In genomic region chr12:78749378-78749801, GRCm38 (mm10) we compare ENCODE assay signal across 8 mouse cellular contexts. TPM values are rescaled to one million over a fixed set of nuclear protein-coding genes. Genes with fewer than 3 reads are reported as not detected.
A peak's percentile ranks its signal among the peaks of the same experiment; 100 is the strongest.
DNase-seq lines count a peak whose midpoint lies in the region; ATAC-seq and TF ChIP-seq lines count a peak whose summit lies in the region.

No protein-coding gene starts in this region.

- no peak for ATAC-seq in heart, embryonic 12.5 days (ENCODE audit: insufficient number of reproducible peaks, low FRiP score)
- ATAC-seq in liver, embryonic 11.5 days (replicated peaks; ENCODE audit: low FRiP score), result peak; percentile 34; the same call in 1 of the 2 replicates

- H3K27me3 ChIP-seq in MEL (ENCODE audit: control insufficient read depth in 1 of 2, insufficient read depth in 2 of 2, low read length in 2 of 2), result no peaks in the 10 kb centered on the region
- peaks cover 2% of the 10 kb centered on the region for H3K27me3 ChIP-seq in erythroblast, embryonic 14.5 days (ENCODE audit: control insufficient read depth)
- H3K27me3 ChIP-seq in heart, embryonic 12.5 days (replicated peaks), result 0 out of 2 replicates have a peak, but pooled peaks cover 3% of the 10 kb centered on the region
- no peaks in the 10 kb centered on the region for H3K27me3 ChIP-seq in liver, embryonic 11.5 days (replicated peaks; ENCODE audit: control insufficient read depth, insufficient read depth, low read length)

- TF ChIP-seq RAD21 in MEL (IDR thresholded peaks at IDR 0.05; ENCODE audit: low read depth, low read length), result no peak

- no peaks in the 10 kb centered on the region for H3K9me3 ChIP-seq in MEL (replicated peaks; ENCODE audit: insufficient read depth, low read length)
- no peaks in the 10 kb centered on the region for H3K9me3 ChIP-seq in erythroblast, embryonic 14.5 days (ENCODE audit: control insufficient read depth, low read length)
- no peaks in the 10 kb centered on the region for H3K9me3 ChIP-seq in heart, embryonic 12.5 days (replicated peaks)
- no peaks in the 10 kb centered on the region for H3K9me3 ChIP-seq in liver, embryonic 11.5 days (ENCODE audit: control insufficient read depth, low read length)

- DNase-seq in MEL (ENCODE audit: low read depth, low spot score), result peak; percentile 73
- peak; percentile 78 for DNase-seq in kidney, postnatal 10 days
- peak; percentile 70 for DNase-seq in liver, embryonic 11.5 days (ENCODE audit: low spot score)
- peak; percentile 64 for DNase-seq in naive thymus-derived CD4-positive, alpha-beta T cell, adult 2 months (ENCODE audit: low read depth)
- DNase-seq in telencephalon, adult 2 months (ENCODE audit: low read depth, low spot score), result peak; percentile 6

- H3K79me2 ChIP-seq in MEL (ENCODE audit: control insufficient read depth, insufficient read depth, low read length, poor library complexity), result peaks cover 26% of the 10 kb centered on the region

- peak overlapping the region; percentile 77 for H3K9ac ChIP-seq in MEL (ENCODE audit: control insufficient read depth, low read depth, low read length, poor library complexity, severe bottlenecking)
- H3K9ac ChIP-seq in heart, embryonic 12.5 days, result peak overlapping the region; percentile 94
- H3K9ac ChIP-seq in liver, embryonic 11.5 days (ENCODE audit: low read depth, low read length), result peak overlapping the region; percentile 78

- under 1% methylated on average over 25 of the region's 25 CpGs for WGBS in heart, embryonic 12.5 days
- under 1% methylated on average over 25 of the region's 25 CpGs for WGBS in liver, embryonic 11.5 days

- peaks cover 4 to 16% of the 10 kb centered on the region in 2 experiments for H3K4me1 ChIP-seq in MEL (ENCODE audit: control insufficient read depth in 1 of 2, insufficient read depth in 2 of 2, low read length in 2 of 2)
- H3K4me1 ChIP-seq in brown adipose tissue, adult 24 weeks (ENCODE audit: control insufficient read depth, insufficient read depth, insufficient read length, low read length), result no peaks in the 10 kb centered on the region
- H3K4me1 ChIP-seq in erythroblast, embryonic 14.5 days (ENCODE audit: control insufficient read depth), result peaks cover 23% of the 10 kb centered on the region
- H3K4me1 ChIP-seq in heart, embryonic 12.5 days (replicated peaks), result peaks cover 15% of the 10 kb centered on the region
- no peaks in the 10 kb centered on the region for H3K4me1 ChIP-seq in liver, embryonic 11.5 days (replicated peaks; ENCODE audit: control insufficient read depth, insufficient read depth, low read length)

- TF ChIP-seq EP300 in MEL (IDR thresholded peaks at IDR 0.05; ENCODE audit: low read depth in 1 of 2, low read length in 2 of 2), result peak in 1 of 2 experiments; percentile 3; a peak in 1 of 4 replicates

- no peak for TF ChIP-seq POLR2A in MEL (IDR thresholded peaks at IDR 0.05; ENCODE audit: control insufficient read depth in 1 of 2, insufficient read depth in 1 of 2, low read depth in 1 of 2, low read length in 2 of 2, poor library complexity in 1 of 2)

- H3K4me2 ChIP-seq in heart, embryonic 12.5 days, result peak overlapping the region; percentile 59
- peak overlapping the region; percentile 92 for H3K4me2 ChIP-seq in liver, embryonic 11.5 days

- H3K4me3 ChIP-seq in MEL (ENCODE audit: control insufficient read depth in 1 of 2, insufficient read depth in 1 of 2, low read depth in 2 of 2, low read length in 2 of 2), result peak overlapping the region; percentile 91 to 98
- H3K4me3 ChIP-seq in brown adipose tissue, adult 24 weeks (ENCODE audit: insufficient read depth, low read depth, low read length), result peak overlapping the region; percentile 72
- peak overlapping the region; percentile 89 for H3K4me3 ChIP-seq in erythroblast, embryonic 14.5 days (replicated peaks)
- H3K4me3 ChIP-seq in heart, embryonic 12.5 days, result peak overlapping the region; percentile 98
- H3K4me3 ChIP-seq in liver, embryonic 11.5 days (ENCODE audit: low read depth, low read length), result peak overlapping the region; percentile 90

- no peak for TF ChIP-seq CTCF in MEL (IDR thresholded peaks at IDR 0.05 in 2 of 3, conservative IDR thresholded peaks at IDR 0.05 in 1 of 3; ENCODE audit: control insufficient read depth in 1 of 3, insufficient read depth in 1 of 3, low read depth in 2 of 3, low read length in 3 of 3, poor library complexity in 1 of 3, severe bottlenecking in 1 of 3)

- H3K27ac ChIP-seq in MEL (ENCODE audit: control insufficient read depth, low read depth, low read length), result peak overlapping the region; percentile 58
- H3K27ac ChIP-seq in brown adipose tissue, adult 24 weeks (replicated peaks; ENCODE audit: low read depth, low read length), result peak overlapping the region; percentile 54
- H3K27ac ChIP-seq in heart, embryonic 12.5 days (ENCODE audit: poor library complexity, severe bottlenecking), result peak overlapping the region; percentile 98
- peak overlapping the region; percentile 90 for H3K27ac ChIP-seq in liver, embryonic 11.5 days (ENCODE audit: low read depth, low read length)

- H3K36me3 ChIP-seq in MEL (ENCODE audit: control insufficient read depth in 1 of 2, insufficient read depth in 2 of 2, low read length in 2 of 2), result peaks cover 0 to 28% of the 10 kb centered on the region in 2 experiments; a peak in 2 of 4 replicates
- H3K36me3 ChIP-seq in erythroblast, embryonic 14.5 days (ENCODE audit: control insufficient read depth), result no peaks in the 10 kb centered on the region
- no peaks in the 10 kb centered on the region for H3K36me3 ChIP-seq in heart, embryonic 12.5 days
- H3K36me3 ChIP-seq in liver, embryonic 11.5 days (ENCODE audit: control insufficient read depth, insufficient read depth, low read length), result no peaks in the 10 kb centered on the region

TF ChIP-seq in MEL, 35 proteins besides CTCF, POLR2A, EP300 and RAD21:
- peak; percentile 47; the same call in 1 of the 2 replicates for TF ChIP-seq MXI1 (IDR thresholded peaks at IDR 0.05; ENCODE audit: low read depth, low read length)
- no peak for TF ChIP-seq ZMIZ1 (IDR thresholded peaks at IDR 0.05; ENCODE audit: low read depth, low read length)
- no peak for TF ChIP-seq TCF12 (IDR thresholded peaks at IDR 0.05; ENCODE audit: low read depth, low read length)
- no peak for TF ChIP-seq UBTF (IDR thresholded peaks at IDR 0.05; ENCODE audit: borderline replicate concordance, insufficient read depth, low read depth, low read length)
- TF ChIP-seq CHD1 (IDR thresholded peaks at IDR 0.05; ENCODE audit: low read depth, low read length), result 0 out of 2 replicates have a peak, but pooled peaks have one; percentile 15

RNA-seq across cellular contexts. Expression of gene Mpp5, which starts 0.7 kb away (rescaled TPM):
- 15.2 and 17.4 TPM in 2 replicates for total RNA-seq in MEL (2012; rRNA removed)
- polyA plus RNA-seq in MEL (2012; ENCODE audit: insufficient read depth in 1 of 2, insufficient read length in 2 of 2, low read depth in 1 of 2, low replicate concordance in 2 of 2, missing spikeins in 1 of 2), result 100 to 1,000 TPM in 1 of 2 experiments, 10 to 100 TPM in 1; 15.1 to 143 TPM
- 12.8 and 15.6 TPM in 2 replicates for polyA plus RNA-seq in brown adipose tissue, adult 24 weeks (2012; ENCODE audit: insufficient read depth, insufficient read length, missing spikeins)
- polyA plus RNA-seq in erythroblast, embryonic 14.5 days (2012), result 0.04 and 0.05 TPM in 2 replicates
- 21.5 and 22.5 TPM in 2 replicates for polyA plus RNA-seq in heart, embryonic 12.5 days (2016; fragmentation: Nextera tagmentation; extraction: Ambion mirVana)
- 18.1 and 18.5 TPM in 2 replicates for polyA plus RNA-seq in liver, embryonic 11.5 days (2014; fragmentation: Nextera tagmentation; extraction: Ambion mirVana)

RNA-seq across cellular contexts. Expression of gene Fam71d, which starts 58.1 kb away (rescaled TPM):
- total RNA-seq in MEL (2012; rRNA removed), result not detected in 2 replicates
- polyA plus RNA-seq in MEL (2012; ENCODE audit: insufficient read depth in 1 of 2, insufficient read length in 2 of 2, low read depth in 1 of 2, low replicate concordance in 2 of 2, missing spikeins in 1 of 2), result not detected
- polyA plus RNA-seq in brown adipose tissue, adult 24 weeks (2012; ENCODE audit: insufficient read depth, insufficient read length, missing spikeins), result not detected in 2 replicates
- 0.05 TPM in 1 of 2 replicates, not detected in the other for polyA plus RNA-seq in erythroblast, embryonic 14.5 days (2012)
- polyA plus RNA-seq in heart, embryonic 12.5 days (2016; fragmentation: Nextera tagmentation; extraction: Ambion mirVana), result not detected in 2 replicates
- not detected in 2 replicates for polyA plus RNA-seq in liver, embryonic 11.5 days (2014; fragmentation: Nextera tagmentation; extraction: Ambion mirVana)

Comparison
In these comparisons a context has a peak if more than half of its experiments do, and no peak if none do; other contexts are left out.
1. DNase-seq: peak in every context shown above with its lines; median percentile 78 in kidney, postnatal 10 days; 73 in MEL; 70 in liver, embryonic 11.5 days; 64 in naive thymus-derived CD4-positive, alpha-beta T cell, adult 2 months; 6 in telencephalon, adult 2 months.
2. RNA of gene Mpp5, which starts 0.7 kb away (polyA plus RNA-seq): 15.1 to 143 TPM in MEL, 21.5 to 22.5 TPM in heart, embryonic 12.5 days, 18.1 to 18.5 TPM in liver, embryonic 11.5 days and 12.8 to 15.6 TPM in brown adipose tissue, adult 24 weeks; 0.04 to 0.05 TPM in erythroblast, embryonic 14.5 days; every median in the first group is over 10 times any median in the second.
3. Peak in every context shown above with its lines, with median percentiles within 50 percentile points of each other: H3K27ac ChIP-seq, H3K4me3 ChIP-seq and H3K9ac ChIP-seq.